In the genomic region with DNA sequence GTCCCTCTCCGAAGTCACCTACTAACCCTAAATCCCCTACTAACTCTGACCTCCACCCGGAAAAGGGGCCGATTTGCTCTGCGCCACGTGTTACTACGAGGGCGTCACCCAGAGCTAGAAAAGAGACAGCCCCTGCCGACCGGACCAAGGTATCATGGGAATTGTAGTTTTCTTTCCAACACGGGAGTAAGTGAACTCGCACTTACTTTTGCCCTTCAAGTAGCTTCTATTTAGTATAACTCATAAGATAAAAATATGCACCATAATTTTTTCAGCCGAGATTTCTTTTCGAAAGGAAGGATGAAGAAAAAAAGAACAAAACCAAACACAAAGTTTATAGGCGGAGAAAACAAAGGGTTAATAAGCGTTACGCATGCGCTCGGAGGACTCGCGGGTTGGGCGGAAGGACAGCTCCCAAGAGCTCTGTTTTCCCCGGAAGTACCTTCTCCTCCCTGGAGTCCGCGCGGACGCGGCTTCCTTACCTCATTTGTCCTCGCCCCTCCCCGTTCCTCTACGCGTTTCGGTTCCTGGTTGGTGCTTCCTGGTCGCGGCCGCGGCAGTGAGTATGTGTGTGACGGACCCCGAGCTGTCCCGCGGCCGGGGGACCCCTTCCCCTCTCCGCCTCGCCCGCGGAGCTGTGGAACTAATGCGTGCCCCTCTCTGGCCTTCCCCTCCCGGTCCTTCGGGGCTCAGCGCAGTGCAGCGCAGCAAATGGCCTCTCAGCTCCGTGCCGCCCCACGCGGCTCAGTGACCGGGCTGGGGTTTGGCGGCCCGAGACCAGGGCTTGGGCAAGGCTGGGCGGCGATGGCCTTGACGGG, we compare ENCODE assay signal across 7 mouse cellular contexts. TPM values are rescaled to one million over a fixed set of nuclear protein-coding genes. Genes with fewer than 3 reads are reported as not detected.
DNase-seq lines count a peak whose midpoint lies in the region; ATAC-seq lines count a peak whose summit lies in the region.

No protein-coding gene starts in this region.

- H3K27ac ChIP-seq in embryonic facial prominence, embryonic 12.5 days: peak overlapping the region; percentile 89
- H3K27ac ChIP-seq in limb, embryonic 11.5 days (replicated peaks; ENCODE audit: low read depth, low read length): peak overlapping the region; percentile 72
- peak overlapping the region; percentile 90 for H3K27ac ChIP-seq in midbrain, embryonic 14.5 days (replicated peaks; ENCODE audit: low read depth, low read length)

- H3K4me1 ChIP-seq in embryonic facial prominence, embryonic 12.5 days: 0 out of 2 replicates have a peak, but pooled peaks cover 2% of the 10 kb centered on the region
- H3K4me1 ChIP-seq in limb, embryonic 11.5 days (ENCODE audit: control insufficient read depth, insufficient read depth, low read length): no peaks in the 10 kb centered on the region
- H3K4me1 ChIP-seq in midbrain, embryonic 14.5 days (ENCODE audit: control insufficient read depth, insufficient read depth, low read length): peaks cover 8% of the 10 kb centered on the region

- under 1% methylated on average over 60 of the region's 60 CpGs for WGBS in embryonic facial prominence, embryonic 12.5 days
- WGBS in limb, embryonic 11.5 days: under 1% methylated on average over 60 of the region's 60 CpGs
- under 1% methylated on average over 60 of the region's 60 CpGs for WGBS in midbrain, embryonic 14.5 days

- H3K27me3 ChIP-seq in embryonic facial prominence, embryonic 12.5 days: 0 out of 2 replicates have a peak, but pooled peaks cover 2% of the 10 kb centered on the region
- H3K27me3 ChIP-seq in limb, embryonic 11.5 days (ENCODE audit: control insufficient read depth, insufficient read depth, low read length): no peaks in the 10 kb centered on the region
- H3K27me3 ChIP-seq in midbrain, embryonic 14.5 days (ENCODE audit: control insufficient read depth, insufficient read depth, low read length): no peaks in the 10 kb centered on the region

- peak overlapping the region; percentile 85 for H3K4me3 ChIP-seq in embryonic facial prominence, embryonic 12.5 days
- H3K4me3 ChIP-seq in limb, embryonic 11.5 days (ENCODE audit: low read depth, low read length): peak overlapping the region; percentile 93
- peak overlapping the region; percentile 88 for H3K4me3 ChIP-seq in midbrain, embryonic 14.5 days (replicated peaks; ENCODE audit: low read depth, low read length)

- H3K36me3 ChIP-seq in embryonic facial prominence, embryonic 12.5 days: no peaks in the 10 kb centered on the region
- no peaks in the 10 kb centered on the region for H3K36me3 ChIP-seq in limb, embryonic 11.5 days (ENCODE audit: control insufficient read depth, insufficient read depth, low read length)
- no peaks in the 10 kb centered on the region for H3K36me3 ChIP-seq in midbrain, embryonic 14.5 days (ENCODE audit: control insufficient read depth, insufficient read depth, low read length)

- H3K9ac ChIP-seq in embryonic facial prominence, embryonic 12.5 days: peak overlapping the region; percentile 86
- peak overlapping the region; percentile 85 for H3K9ac ChIP-seq in limb, embryonic 11.5 days (ENCODE audit: low read length)
- H3K9ac ChIP-seq in midbrain, embryonic 14.5 days (replicated peaks; ENCODE audit: low read length): peak overlapping the region; percentile 91

- DNase-seq in adrenal gland, postnatal 25 days: peak; percentile 89
- DNase-seq in heart, adult 11 months: peak; percentile 100
- peak; percentile 92 for DNase-seq in kidney, adult 18-20 months
- peak; percentile 92 for DNase-seq in limb, embryonic 11.5 days (ENCODE audit: low spot score)
- peak; percentile 97 for DNase-seq in midbrain, embryonic 14.5 days
- DNase-seq in spleen, adult 18-20 months: peak; percentile 87 to 92

- peak overlapping the region; percentile 74 for H3K4me2 ChIP-seq in embryonic facial prominence, embryonic 12.5 days (replicated peaks)
- peak overlapping the region; percentile 80 for H3K4me2 ChIP-seq in limb, embryonic 11.5 days (ENCODE audit: low read depth, severe bottlenecking)
- H3K4me2 ChIP-seq in midbrain, embryonic 14.5 days (ENCODE audit: low read length): peak overlapping the region; percentile 86

- H3K9me3 ChIP-seq in embryonic facial prominence, embryonic 12.5 days: no peaks in the 10 kb centered on the region
- H3K9me3 ChIP-seq in limb, embryonic 11.5 days (ENCODE audit: control insufficient read depth, low read length): no peaks in the 10 kb centered on the region
- H3K9me3 ChIP-seq in midbrain, embryonic 14.5 days (ENCODE audit: control insufficient read depth, low read length): no peaks in the 10 kb centered on the region

- ATAC-seq in embryonic facial prominence, embryonic 12.5 days (ENCODE audit: insufficient number of reproducible peaks, insufficient read depth, low FRiP score, low TSS enrichment): peak; percentile 96
- ATAC-seq in limb, embryonic 11.5 days (ENCODE audit: insufficient number of reproducible peaks, low FRiP score, low TSS enrichment, low read depth): peak; percentile 97
- peak; percentile 97 for ATAC-seq in midbrain, embryonic 14.5 days (ENCODE audit: low FRiP score, low TSS enrichment)

RNA-seq across cellular contexts. Expression of a gene that starts 0.7 kb away (rescaled TPM):
- total RNA-seq in adrenal gland, postnatal 25 days (2021): 61.2 and 71.2 TPM in 2 replicates
- 33.2 and 37.8 TPM in 2 replicates for polyA plus RNA-seq in embryonic facial prominence, embryonic 12.5 days (2016; fragmentation: Nextera tagmentation; extraction: Ambion mirVana)
- 22.3 and 22.9 TPM in 2 replicates for polyA plus RNA-seq in limb, embryonic 11.5 days (2014; fragmentation: Nextera tagmentation; extraction: Ambion mirVana)
- 38.3 and 39.8 TPM in 2 replicates for polyA plus RNA-seq in midbrain, embryonic 14.5 days (2014; fragmentation: Nextera tagmentation; extraction: Ambion mirVana)

RNA-seq across cellular contexts. Expression of a gene that starts 46.1 kb away (rescaled TPM):
- total RNA-seq in adrenal gland, postnatal 25 days (2021): 0.48 and 1.4 TPM in 2 replicates
- 0.03 and 0.19 TPM in 2 replicates for polyA plus RNA-seq in embryonic facial prominence, embryonic 12.5 days (2016; fragmentation: Nextera tagmentation; extraction: Ambion mirVana)
- polyA plus RNA-seq in limb, embryonic 11.5 days (2014; fragmentation: Nextera tagmentation; extraction: Ambion mirVana): not detected in 2 replicates
- polyA plus RNA-seq in midbrain, embryonic 14.5 days (2014; fragmentation: Nextera tagmentation; extraction: Ambion mirVana): 9.2 and 11.3 TPM in 2 replicates

Comparison
In these comparisons a context has a peak if more than half of its experiments do, and no peak if none do; other contexts are left out.
1. Peak in every context shown above with its lines: DNase-seq, ATAC-seq, H3K4me3 ChIP-seq and H3K27ac ChIP-seq.